Mouse (Mus musculus) forebrain, postnatal 0 days (tissue): ENCODE results near the gene Gch1. TPM values are rescaled to one million over a fixed set of nuclear protein-coding genes. Genes with fewer than 3 reads are reported as not detected.

Experiments used
- ATAC-seq: fragments of 200-750 bp; cut with Nextera tagmentation; 2 replicates; pipeline ENCODE4 v1.8.0; 2017; ENCODE audit warnings: mild to moderate bottlenecking, moderate library complexity
- DNase-seq: peaks from one replicate; pipeline ENCODE4 v3.0.0-alpha.2; 2015
- H3K27ac ChIP-seq: fragments of 300-500 bp; sonication (generic); 2 replicates; pipeline ENCODE4 v1.5.1; 2014; ENCODE audit warnings: low read depth, mild to moderate bottlenecking, antibody characterized with exemption, low read length, moderate library complexity, mixed read lengths
- H3K27me3 ChIP-seq: fragments of 300-500 bp; sonication (generic); 2 replicates; pipeline ENCODE4 v1.6.1; 2014; ENCODE audit warnings: mild to moderate bottlenecking, low read length, mixed read lengths; ENCODE audit not compliant: insufficient read depth
- H3K36me3 ChIP-seq: fragments of 300-500 bp; sonication (generic); 2 replicates; pipeline ENCODE4 v1.6.1; 2014; ENCODE audit warnings: mild to moderate bottlenecking, moderate library complexity; ENCODE audit not compliant: insufficient read depth
- H3K4me1 ChIP-seq: fragments of 300-500 bp; sonication (generic); 2 replicates; pipeline ENCODE4 v1.6.1; 2014; ENCODE audit warnings: antibody characterized with exemption; ENCODE audit not compliant: insufficient read depth
- H3K4me2 ChIP-seq: fragments of 300-500 bp; sonication (generic); 2 replicates; pipeline ENCODE4 v1.6.1; 2014; ENCODE audit warnings: low read depth, mild to moderate bottlenecking, moderate library complexity
- H3K4me3 ChIP-seq: fragments of 300-500 bp; sonication (generic); 2 replicates; pipeline ENCODE4 v1.5.1; 2014; ENCODE audit warnings: low read depth, low read length, mixed read lengths
- H3K9ac ChIP-seq: fragments of 300-500 bp; sonication (generic); 2 replicates; pipeline ENCODE4 v1.6.1; 2014; ENCODE audit warnings: mild to moderate bottlenecking
- H3K9me3 ChIP-seq: fragments of 300-500 bp; sonication (generic); 2 replicates; pipeline ENCODE4 v1.6.1; 2016; ENCODE audit warnings: low read length
- CTCF ChIP-seq: sonication (generic); IDR thresholded peaks from 2 replicates; pipeline ENCODE4 v1.5.1; 2016; ENCODE audit warnings: antibody characterized with exemption, control low read depth, low read depth
- WGBS: fragments of 180-500 bp; shearing (Covaris S2); extraction: QIAGEN DNeasy Blood & Tissue Kit; methylation state at CpG from one replicate; pipeline ENCODE4 v1.1.7; 2014; 5-methylcytosine and 5-hydroxymethylcytosine counted together
- polyA plus RNA-seq: library from polyadenylated mRNA; unstranded; fragments of >200 nt; fragmentation: Nextera tagmentation; extraction: Ambion mirVana; gene quantifications from 2 replicates; pipeline ENCODE4 v1.2.1, GENCODE M21; 2015
- total RNA-seq: library from RNA; depleted of rRNA; stranded (reverse); fragments of >200 nt; gene quantifications from 2 replicates; pipeline ENCODE4 v1.2.3, GENCODE M21; 2014; rRNA removed

Gch1 gene
- total and polyA plus RNA-seq, 2 experiments from 2014 or later, result 1.7 to 3.8 TPM

- H3K4me2 ChIP-seq, result no peak overlapping the region
- no peak for ATAC-seq
- H3K27ac ChIP-seq, result no peak overlapping the region
- no peak overlapping the region for H3K9ac ChIP-seq
- no peaks in the 10 kb centered on the region for H3K36me3 ChIP-seq
- no peak overlapping the region for H3K4me3 ChIP-seq
- H3K9me3 ChIP-seq, result no peaks in the 10 kb centered on the region
- H3K27me3 ChIP-seq, result peaks cover 7% of the 10 kb centered on the region; the same call in 1 of the 2 replicates
- H3K4me1 ChIP-seq, result no peaks in the 10 kb centered on the region
- DNase-seq, result no peak
- no peak for TF ChIP-seq CTCF
- WGBS, result 88% methylated on average over 3 of the region's 3 CpGs
Measured at GRCm38 (mm10) chr14:47107461-47107860, 81.8 kb downstream of the Gch1 start.

GRCm38 (mm10) chr14:47105755-47106154 is 83.5 kb downstream of the Gch1 start:
- no peak overlapping the region for H3K27ac ChIP-seq
- no peaks in the 10 kb centered on the region for H3K27me3 ChIP-seq
- no peak overlapping the region for H3K4me2 ChIP-seq
- no peak overlapping the region for H3K4me3 ChIP-seq
- no peaks in the 10 kb centered on the region for H3K36me3 ChIP-seq
- H3K9ac ChIP-seq, result no peak overlapping the region
- no peaks in the 10 kb centered on the region for H3K9me3 ChIP-seq
- no peak for DNase-seq
- TF ChIP-seq CTCF, result no peak
- no peak for ATAC-seq
- H3K4me1 ChIP-seq, result no peaks in the 10 kb centered on the region
- WGBS, result 94% methylated on average over 3 of the region's 3 CpGs

- no peak for TF ChIP-seq CTCF
- DNase-seq (no peak), ATAC-seq (no peak)
- Histone ChIP-seq H3K4me2 (no peak overlapping the region), H3K4me1 (no peaks in the 10 kb centered on the region), H3K27me3 (no peaks in the 10 kb centered on the region), H3K9me3 (no peaks in the 10 kb centered on the region), H3K36me3 (no peaks in the 10 kb centered on the region), H3K9ac (no peak overlapping the region), H3K4me3 (no peak overlapping the region), H3K27ac (no peak overlapping the region)
- WGBS, result 92% methylated on average over 3 of the region's 3 CpGs
Measured at GRCm38 (mm10) chr14:47105174-47105557, 84.0 kb downstream of the Gch1 start.

- H3K4me2 ChIP-seq, result no peak overlapping the region
- H3K9ac ChIP-seq, result no peak overlapping the region
- H3K27me3 ChIP-seq, result no peaks in the 10 kb centered on the region
- no peaks in the 10 kb centered on the region for H3K9me3 ChIP-seq
- H3K36me3 ChIP-seq, result no peaks in the 10 kb centered on the region
- no peak overlapping the region for H3K4me3 ChIP-seq
- no peak for ATAC-seq
- H3K27ac ChIP-seq, result no peak overlapping the region
- no peak for TF ChIP-seq CTCF
- H3K4me1 ChIP-seq, result no peaks in the 10 kb centered on the region
- no peak for DNase-seq
- WGBS, result 36% methylated on average over 19 of the region's 19 CpGs
Measured at GRCm38 (mm10) chr14:47104246-47105173, 84.7 kb downstream of the Gch1 start.

Other genes starting within 250 kb of the Gch1 start
- gene Wdhd1, start 87.4 kb upstream of the Gch1 start, total RNA-seq, result 6.9 and 9.1 TPM in 2 replicates
- gene Wdhd1, start 87.4 kb upstream of the Gch1 start, polyA plus RNA-seq, result 3.4 and 5.3 TPM in 2 replicates
- gene Socs4, start 87.5 kb upstream of the Gch1 start, total RNA-seq, result 5.8 and 8.2 TPM in 2 replicates
- gene Socs4, start 87.5 kb upstream of the Gch1 start, polyA plus RNA-seq, result 2.3 and 2.4 TPM in 2 replicates
- 41.2 and 60.4 TPM in 2 replicates for gene Mapk1ip1l, start 108.9 kb upstream of the Gch1 start, total RNA-seq
- 24.4 and 36.7 TPM in 2 replicates for gene Mapk1ip1l, start 108.9 kb upstream of the Gch1 start, polyA plus RNA-seq
- 2.1 and 3.4 TPM in 2 replicates for gene Lgals3, start 178.3 kb upstream of the Gch1 start, total RNA-seq
- 5.1 and 9.0 TPM in 2 replicates for gene Lgals3, start 178.3 kb upstream of the Gch1 start, polyA plus RNA-seq
- gene Dlgap5, start 229.0 kb upstream of the Gch1 start, total RNA-seq, result 2.3 and 9.4 TPM in 2 replicates
- 2.9 and 3.3 TPM in 2 replicates for gene Dlgap5, start 229.0 kb upstream of the Gch1 start, polyA plus RNA-seq